9 mouse cellular contexts compared by ENCODE assay signal in the genomic region with DNA sequence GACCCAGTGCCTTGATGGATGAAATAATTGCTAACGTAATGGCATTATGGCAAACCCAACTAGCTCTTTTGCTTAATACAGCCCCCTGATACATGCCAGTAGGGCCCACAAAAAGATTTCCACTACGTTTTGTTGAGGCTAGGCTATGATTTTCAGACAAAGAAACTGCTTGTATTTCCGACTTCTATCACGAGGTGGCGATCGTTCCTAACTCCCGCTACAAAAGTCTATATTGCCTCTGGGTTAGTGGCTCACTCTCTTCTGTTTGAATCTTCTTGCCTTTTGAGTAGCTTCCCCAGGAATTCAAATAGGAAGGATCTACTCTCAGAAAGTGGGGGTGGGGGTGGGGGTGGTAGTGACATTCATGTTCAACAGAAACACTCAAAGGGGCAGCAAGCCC. TPM values are rescaled to one million over a fixed set of nuclear protein-coding genes. Genes with fewer than 3 reads are reported as not detected.
DNase-seq lines count a peak whose midpoint lies in the region; ATAC-seq lines count a peak whose summit lies in the region.
"Had no signal": no experiment of that assay in that cellular context is flagged by ENCODE, and none has a peak within 500 bp of the region (broad histone marks: within the 10 kb centered on the region; RNA-seq: fewer than 3 reads in every experiment).

No protein-coding gene starts in this region.

- no peak overlapping the region for H3K27ac ChIP-seq in hindbrain, embryonic 14.5 days
- no peak overlapping the region for H3K27ac ChIP-seq in limb, embryonic 10.5 days
- H3K27ac ChIP-seq: heart, embryonic 15.5 days had no signal

- no peaks in the 10 kb centered on the region for H3K9me3 ChIP-seq in hindbrain, embryonic 14.5 days (ENCODE audit: control insufficient read depth, low read length)
- no peaks in the 10 kb centered on the region for H3K9me3 ChIP-seq in limb, embryonic 10.5 days (replicated peaks)
- H3K9me3 ChIP-seq: heart, embryonic 15.5 days had no signal

- H3K4me1 ChIP-seq in hindbrain, embryonic 14.5 days (replicated peaks; ENCODE audit: control insufficient read depth, insufficient read depth, low read length), result no peaks in the 10 kb centered on the region
- peaks cover 7% of the 10 kb centered on the region; the same call in 1 of the 2 replicates for H3K4me1 ChIP-seq in limb, embryonic 10.5 days
- H3K4me1 ChIP-seq: heart, embryonic 15.5 days had no signal

- peak; percentile 15 for DNase-seq in cerebellum, adult 11 months
- DNase-seq in cerebellum, adult 11-12 months, result no peak
- peak; percentile 14 for DNase-seq in ovary, postnatal 36 days (ENCODE audit: low spot score)
- no peak for DNase-seq in ovary, postnatal 10 days (ENCODE audit: low spot score)
- peak; percentile 4 for DNase-seq in cerebellum, adult 9-11 months
- peak; percentile 91 for DNase-seq in hindbrain, embryonic 14.5 days (ENCODE audit: low spot score)
- peak; percentile 62 for DNase-seq in limb, embryonic 10.5 days (ENCODE audit: low spot score)
- peak; percentile 64 for DNase-seq in right cerebral cortex, postnatal 14 days

- WGBS in hindbrain, embryonic 14.5 days, result 4% methylated on average over 7 of the region's 7 CpGs
- WGBS in limb, embryonic 10.5 days, result 8% methylated on average over 7 of the region's 7 CpGs

- no peak overlapping the region for H3K4me2 ChIP-seq in hindbrain, embryonic 14.5 days (replicated peaks)
- H3K4me2 ChIP-seq: heart, embryonic 15.5 days had no signal

- no peak overlapping the region for H3K9ac ChIP-seq in hindbrain, embryonic 14.5 days
- H3K9ac ChIP-seq: heart, embryonic 15.5 days had no signal

- H3K36me3 ChIP-seq in hindbrain, embryonic 14.5 days (replicated peaks; ENCODE audit: control insufficient read depth, insufficient read depth), result no peaks in the 10 kb centered on the region
- H3K36me3 ChIP-seq in limb, embryonic 10.5 days, result no peaks in the 10 kb centered on the region
- H3K36me3 ChIP-seq: heart, embryonic 15.5 days had no signal

- H3K27me3 ChIP-seq in hindbrain, embryonic 14.5 days (ENCODE audit: control insufficient read depth, insufficient read depth, low read length), result no peaks in the 10 kb centered on the region
- no peaks in the 10 kb centered on the region for H3K27me3 ChIP-seq in limb, embryonic 10.5 days (ENCODE audit: low read depth, poor library complexity, severe bottlenecking)
- H3K27me3 ChIP-seq: heart, embryonic 15.5 days had no signal

- no peak for ATAC-seq in hindbrain, embryonic 14.5 days (ENCODE audit: low FRiP score)

- no peak overlapping the region for H3K4me3 ChIP-seq in hindbrain, embryonic 14.5 days (replicated peaks; ENCODE audit: low read length)
- H3K4me3 ChIP-seq in limb, embryonic 10.5 days, result no peak overlapping the region
- H3K4me3 ChIP-seq: heart, embryonic 15.5 days had no signal

RNA-seq across cellular contexts. Expression of a gene that starts 18.9 kb away (rescaled TPM):
- polyA plus RNA-seq in hindbrain, embryonic 14.5 days (2014; fragmentation: Nextera tagmentation; extraction: Ambion mirVana), result not detected in 2 replicates
- not detected in 2 replicates for polyA plus RNA-seq in limb, embryonic 10.5 days (2016; fragmentation: Nextera tagmentation; extraction: Ambion mirVana)
- polyA plus RNA-seq: heart, embryonic 15.5 days had no signal

RNA-seq across cellular contexts. Expression of a gene that starts 23.3 kb away (rescaled TPM):
- polyA plus RNA-seq in hindbrain, embryonic 14.5 days (2014; fragmentation: Nextera tagmentation; extraction: Ambion mirVana), result 82.0 and 85.4 TPM in 2 replicates
- polyA plus RNA-seq in limb, embryonic 10.5 days (2016; fragmentation: Nextera tagmentation; extraction: Ambion mirVana), result 89.7 and 92.2 TPM in 2 replicates

Comparison
In these comparisons a context has a peak if more than half of its experiments do, and no peak if none do; other contexts are left out.
1. DNase-seq: peak in cerebellum, adult 11 months (single experiment), ovary, postnatal 36 days (single experiment), cerebellum, adult 9-11 months (single experiment), hindbrain, embryonic 14.5 days (single experiment), limb, embryonic 10.5 days (single experiment) and right cerebral cortex, postnatal 14 days (single experiment); none in cerebellum, adult 11-12 months (single experiment) and ovary, postnatal 10 days (single experiment).